Mouse (Mus musculus): Measurements from ENCODE around the gene Xpo4. TPM values are rescaled to one million over a fixed set of nuclear protein-coding genes. Genes with fewer than 3 reads are reported as not detected.
"Not testable (repeated sequence)": the region's sequence is repeated elsewhere in the genome, so short reads cannot be mapped to it uniquely, and the experiment has no call there.

The Xpo4 gene
- polyA plus RNA-seq, 3 experiments from 2014 or later: 24.6 to 32.2 (median 29.7) TPM

GRCm38 (mm10) chr14:57679958-57680535 is 14.8 kb upstream of the Xpo4 start:
- peak; percentile 70 for ATAC-seq

GRCm38 (mm10) chr14:57679523-57679922 is 14.3 kb upstream of the Xpo4 start:
- no peak for ATAC-seq

- ATAC-seq: no peak
Observed at GRCm38 (mm10) chr14:57675481-57675880, 10.3 kb upstream of the Xpo4 start.

GRCm38 (mm10) chr14:57665628-57665950 is 359 bp upstream of the Xpo4 start:
- ATAC-seq: peak; percentile 2

GRCm38 (mm10) chr14:57664311-57664821 is 864 bp downstream of the Xpo4 start:
- peak; percentile 53 for ATAC-seq

- no peak for ATAC-seq
Observed at GRCm38 (mm10) chr14:57663630-57664029, 1.6 kb downstream of the Xpo4 start.

GRCm38 (mm10) chr14:57658301-57658700 is 6.9 kb downstream of the Xpo4 start:
- ATAC-seq: peak; percentile 63

- peak; percentile 42 for ATAC-seq
Observed at GRCm38 (mm10) chr14:57657500-57657899, 7.7 kb downstream of the Xpo4 start.

- ATAC-seq: not testable (repeated sequence)
Observed at GRCm38 (mm10) chr14:57656519-57656918, 8.7 kb downstream of the Xpo4 start.

GRCm38 (mm10) chr14:57649501-57649900 is 15.7 kb downstream of the Xpo4 start:
- ATAC-seq: no peak

GRCm38 (mm10) chr14:57646155-57646554 is 19.1 kb downstream of the Xpo4 start:
- ATAC-seq: no peak

GRCm38 (mm10) chr14:57639153-57639552 is 26.1 kb downstream of the Xpo4 start:
- no peak for ATAC-seq

- ATAC-seq: no peak
Observed at GRCm38 (mm10) chr14:57634141-57634540, 31.1 kb downstream of the Xpo4 start.

- ATAC-seq: no peak
Observed at GRCm38 (mm10) chr14:57629595-57629994, 35.6 kb downstream of the Xpo4 start.

- ATAC-seq: no peak
Observed at GRCm38 (mm10) chr14:57622934-57623333, 42.3 kb downstream of the Xpo4 start.

GRCm38 (mm10) chr14:57621699-57622098 is 43.5 kb downstream of the Xpo4 start:
- ATAC-seq: no peak

- ATAC-seq: no peak
Observed at GRCm38 (mm10) chr14:57620598-57621236, 44.5 kb downstream of the Xpo4 start.

GRCm38 (mm10) chr14:57619487-57619886 is 45.7 kb downstream of the Xpo4 start:
- peak; percentile 60 for ATAC-seq

- ATAC-seq: peak; percentile 35
Observed at GRCm38 (mm10) chr14:57617675-57618074, 47.6 kb downstream of the Xpo4 start.

- peak; percentile 71 for ATAC-seq
Observed at GRCm38 (mm10) chr14:57616339-57616965, 48.8 kb downstream of the Xpo4 start.

- peak; percentile 6 for ATAC-seq
Observed at GRCm38 (mm10) chr14:57615828-57616227, 49.4 kb downstream of the Xpo4 start.

GRCm38 (mm10) chr14:57611034-57611433 is 54.2 kb downstream of the Xpo4 start:
- ATAC-seq: peak; percentile 57

GRCm38 (mm10) chr14:57609816-57610329 is 55.4 kb downstream of the Xpo4 start:
- no peak for ATAC-seq

GRCm38 (mm10) chr14:57607500-57607899 is 57.7 kb downstream of the Xpo4 start:
- no peak for ATAC-seq
